In the genomic region with DNA sequence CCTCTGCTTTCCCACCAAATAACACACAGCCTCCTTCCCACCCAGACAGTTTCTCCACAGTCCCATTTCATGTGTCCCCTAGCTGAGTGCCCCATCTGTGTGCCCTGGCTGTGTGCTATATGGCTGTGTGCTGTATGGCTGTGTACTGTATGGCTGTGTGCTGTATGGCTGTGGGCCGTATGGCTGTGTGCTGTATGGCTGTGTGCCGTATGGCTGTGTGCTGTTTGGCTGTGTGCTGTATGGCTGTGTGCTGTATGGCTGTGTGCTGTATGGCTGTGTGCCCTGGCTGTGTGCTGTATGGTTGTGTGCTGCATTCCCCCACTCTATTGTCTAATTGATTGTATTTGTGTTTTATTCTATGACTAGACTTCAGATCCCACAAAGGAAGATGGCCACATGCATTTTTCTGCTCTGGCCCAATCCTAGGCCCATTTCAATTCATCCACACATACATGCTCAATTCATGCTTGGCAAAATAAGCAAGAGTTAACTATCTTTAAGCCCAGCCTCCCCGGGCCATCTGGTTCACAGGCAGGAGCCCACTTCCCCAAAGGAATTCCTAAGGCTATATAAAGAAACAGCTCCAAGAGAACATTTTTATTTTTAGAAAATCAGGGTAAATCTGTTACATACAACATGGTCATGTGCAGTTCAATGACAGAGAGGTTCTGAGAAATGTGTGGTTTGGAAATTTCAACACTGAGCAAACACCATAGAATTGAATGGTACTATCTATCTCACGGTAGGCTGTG, we compare ENCODE assay signal across 14 mouse cellular contexts. TPM values are rescaled to one million over a fixed set of nuclear protein-coding genes. Genes with fewer than 3 reads are reported as not detected.
DNase-seq lines count a peak whose midpoint lies in the region; ATAC-seq and TF ChIP-seq lines count a peak whose summit lies in the region.
"Had no signal": no experiment of that assay in that cellular context is flagged by ENCODE, and none has a peak within 500 bp of the region (broad histone marks: within the 10 kb centered on the region; RNA-seq: fewer than 3 reads in every experiment).

No protein-coding gene starts in this region.

- no peak for TF ChIP-seq CTCF in heart, adult 2 months (IDR thresholded peaks at IDR 0.05)
- no peak for TF ChIP-seq CTCF in midbrain, postnatal 0 days (IDR thresholded peaks at IDR 0.05)

- H3K27me3 ChIP-seq in heart, adult 2 months (ENCODE audit: control insufficient read depth, insufficient read depth, low read length), result no peaks in the 10 kb centered on the region
- H3K27me3 ChIP-seq in heart, embryonic 16.5 days (ENCODE audit: control insufficient read depth, insufficient read depth, low read length), result no peaks in the 10 kb centered on the region
- no peaks in the 10 kb centered on the region for H3K27me3 ChIP-seq in midbrain, postnatal 0 days (ENCODE audit: insufficient read depth, low read length)
- H3K27me3 ChIP-seq: liver, embryonic 13.5 days; midbrain, embryonic 13.5 days had no signal

- H3K4me2 ChIP-seq in heart, embryonic 16.5 days (ENCODE audit: low read depth, low read length), result no peak overlapping the region
- no peak overlapping the region for H3K4me2 ChIP-seq in midbrain, postnatal 0 days (ENCODE audit: low read depth, low read length, poor library complexity, severe bottlenecking)
- H3K4me2 ChIP-seq: liver, embryonic 13.5 days; midbrain, embryonic 13.5 days had no signal

- intact Hi-C loops in heart, adult 2 months (cut with DNase I), result no loop called here
- intact Hi-C loops in heart, postnatal 25 days (cut with DNase I), result no loop called here

- no peak for DNase-seq in heart, adult 2 months
- DNase-seq in heart, postnatal 25 days (ENCODE audit: low spot score), result no peak
- peak; percentile 32 for DNase-seq in right cerebral cortex, postnatal 4 days
- no peak for DNase-seq in right cerebral cortex, postnatal 36 days (ENCODE audit: low spot score in 2 of 2)
- no peak for DNase-seq in lung, postnatal 14 days
- DNase-seq in midbrain, postnatal 0 days (ENCODE audit: low spot score), result no peak
- DNase-seq: adrenal gland, adult 2 months; cerebellum, adult 9-11 months; liver, embryonic 13.5 days; thymus, postnatal 14 days had no signal

- WGBS in heart, adult 2 months, result 59% methylated on average over 4 of the region's 4 CpGs
- 61% methylated on average over 4 of the region's 4 CpGs for WGBS in heart, embryonic 16.5 days
- 86% methylated on average over 4 of the region's 4 CpGs for WGBS in midbrain, postnatal 0 days

- H3K9me3 ChIP-seq in heart, embryonic 16.5 days (replicated peaks; ENCODE audit: control insufficient read depth, low read length), result no peaks in the 10 kb centered on the region
- no peaks in the 10 kb centered on the region for H3K9me3 ChIP-seq in midbrain, postnatal 0 days (ENCODE audit: low read length)
- H3K9me3 ChIP-seq: liver, embryonic 13.5 days; midbrain, embryonic 13.5 days had no signal

- no peaks in the 10 kb centered on the region for H3K79me2 ChIP-seq in heart, adult 2 months (replicated peaks; ENCODE audit: control insufficient read depth, insufficient read depth, low read length)

- no peak overlapping the region for H3K4me3 ChIP-seq in heart, adult 2 months
- no peak overlapping the region for H3K4me3 ChIP-seq in heart, embryonic 16.5 days (ENCODE audit: low read length)
- H3K4me3 ChIP-seq in midbrain, postnatal 0 days (ENCODE audit: low read depth, low read length), result no peak overlapping the region
- H3K4me3 ChIP-seq: layer of hippocampus, adult 2 months; liver, embryonic 13.5 days; midbrain, embryonic 13.5 days had no signal

- TF ChIP-seq EP300 in heart, adult 2 months (IDR thresholded peaks at IDR 0.05; ENCODE audit: insufficient read depth, low read depth, low read length), result no peak

- H3K4me1 ChIP-seq in heart, adult 2 months (ENCODE audit: control insufficient read depth, insufficient read depth, low read length), result peaks cover 9% of the 10 kb centered on the region
- peaks cover 23% of the 10 kb centered on the region for H3K4me1 ChIP-seq in heart, embryonic 16.5 days (ENCODE audit: control insufficient read depth, insufficient read depth, low read length)
- no peaks in the 10 kb centered on the region for H3K4me1 ChIP-seq in midbrain, postnatal 0 days (ENCODE audit: insufficient read depth, low read length)
- H3K4me1 ChIP-seq: liver, embryonic 13.5 days; midbrain, embryonic 13.5 days had no signal

- peak; percentile 59; the same call in 1 of the 2 replicates for ATAC-seq in heart, embryonic 16.5 days (replicated peaks; ENCODE audit: extremely low read depth, insufficient read depth, low FRiP score)
- ATAC-seq in midbrain, postnatal 0 days (ENCODE audit: low FRiP score), result no peak
- ATAC-seq: lung, postnatal 0 days; midbrain, embryonic 13.5 days had no signal

- H3K9ac ChIP-seq in heart, adult 2 months (ENCODE audit: low read depth, low read length), result no peak overlapping the region
- no peak overlapping the region for H3K9ac ChIP-seq in heart, embryonic 16.5 days (ENCODE audit: low read length)
- no peak overlapping the region for H3K9ac ChIP-seq in midbrain, postnatal 0 days (replicated peaks; ENCODE audit: low read length, poor library complexity, severe bottlenecking)
- H3K9ac ChIP-seq: liver, embryonic 13.5 days; midbrain, embryonic 13.5 days had no signal

- H3K27ac ChIP-seq in heart, adult 2 months, result peak overlapping the region; percentile 26
- peak overlapping the region; percentile 81 for H3K27ac ChIP-seq in heart, embryonic 16.5 days (ENCODE audit: low read length)
- no peak overlapping the region for H3K27ac ChIP-seq in midbrain, postnatal 0 days (ENCODE audit: low read depth, low read length)
- H3K27ac ChIP-seq: layer of hippocampus, adult 2 months; liver, embryonic 13.5 days; midbrain, embryonic 13.5 days had no signal

- no peak for TF ChIP-seq POLR2A in heart, adult 2 months (IDR thresholded peaks at IDR 0.05; ENCODE audit: insufficient read depth, low read depth, low read length)

- H3K36me3 ChIP-seq in heart, adult 2 months (ENCODE audit: control insufficient read depth, insufficient read depth, low read length), result peaks cover 6% of the 10 kb centered on the region
- H3K36me3 ChIP-seq in heart, embryonic 16.5 days (ENCODE audit: control insufficient read depth, insufficient read depth), result peaks cover 39% of the 10 kb centered on the region
- no peaks in the 10 kb centered on the region for H3K36me3 ChIP-seq in midbrain, postnatal 0 days (ENCODE audit: insufficient read depth, low read length)
- H3K36me3 ChIP-seq: liver, embryonic 13.5 days; midbrain, embryonic 13.5 days had no signal

RNA-seq across cellular contexts. Expression of gene Ednra, which starts 53.5 kb away (rescaled TPM):
- total RNA-seq in heart, adult 2 months (2021), result 10 to 100 TPM; 41.3 to 41.7 TPM
- polyA plus RNA-seq in heart, adult 2 months (2012; rRNA removed), result 25.6 and 47.0 TPM in 2 replicates
- total RNA-seq in heart, postnatal 25 days (2021), result 10 to 100 TPM; 45.8 to 50.9 TPM
- polyA plus RNA-seq in heart, embryonic 16.5 days (2015; fragmentation: Nextera tagmentation; extraction: Ambion mirVana), result 39.9 and 40.1 TPM in 2 replicates
- 5.0 and 6.8 TPM in 2 replicates for total RNA-seq in midbrain, postnatal 0 days (2014; rRNA removed)
- 4.9 and 5.1 TPM in 2 replicates for polyA plus RNA-seq in midbrain, postnatal 0 days (2015; fragmentation: Nextera tagmentation; extraction: Ambion mirVana)
